Mouse (Mus musculus) kidney, postnatal 0 days (tissue): Measurements from ENCODE around the gene Gm16223. TPM values are rescaled to one million over a fixed set of nuclear protein-coding genes. Genes with fewer than 3 reads are reported as not detected.

Experiments used
- ATAC-seq: fragments of 200-750 bp; cut with Nextera tagmentation; replicated peaks from 2 replicates; pipeline ENCODE4 v1.8.0; 2017; ENCODE audit warnings: low read depth, moderate number of reproducible peaks, moderate TSS enrichment, moderate library complexity; ENCODE audit not compliant: low FRiP score
- DNase-seq: peaks from one replicate; pipeline ENCODE4 v3.0.0-alpha.2; 2016; ENCODE audit warnings: low spot score
- H3K27ac ChIP-seq: fragments of 300-500 bp; sonication (generic); 2 replicates; pipeline ENCODE4 v1.5.1; 2014; ENCODE audit warnings: mild to moderate bottlenecking
- H3K27me3 ChIP-seq: fragments of 300-500 bp; sonication (generic); 2 replicates; pipeline ENCODE4 v1.6.1; 2014; ENCODE audit warnings: low read length, mixed read lengths; ENCODE audit not compliant: insufficient read depth
- H3K36me3 ChIP-seq: fragments of 300-500 bp; sonication (generic); 2 replicates; pipeline ENCODE4 v1.6.1; 2014; ENCODE audit warnings: low read length, mixed read lengths; ENCODE audit not compliant: insufficient read depth
- H3K4me1 ChIP-seq: fragments of 300-500 bp; sonication (generic); replicated peaks from 2 replicates; pipeline ENCODE4 v1.6.1; 2014; ENCODE audit warnings: antibody characterized with exemption, low read length, mixed read lengths; ENCODE audit not compliant: insufficient read depth
- H3K4me2 ChIP-seq: fragments of 300-500 bp; sonication (generic); 2 replicates; pipeline ENCODE4 v1.6.1; 2014; ENCODE audit warnings: mild to moderate bottlenecking, low read length, moderate library complexity, mixed read lengths
- H3K4me3 ChIP-seq: fragments of 300-500 bp; sonication (generic); replicated peaks from 2 replicates; pipeline ENCODE4 v1.5.1; 2014; ENCODE audit warnings: low read depth, low read length
- H3K9ac ChIP-seq: fragments of 300-500 bp; sonication (generic); 2 replicates; pipeline ENCODE4 v1.6.1; 2014; ENCODE audit warnings: low read depth, low read length
- H3K9me3 ChIP-seq: fragments of 300-500 bp; sonication (generic); replicated peaks from 2 replicates; pipeline ENCODE4 v1.6.1; 2016; ENCODE audit warnings: low read length, inconsistent platforms, mixed read lengths
- CTCF ChIP-seq: IDR thresholded peaks from 2 replicates; pipeline ENCODE4 v1.5.1; 2016; ENCODE audit warnings: antibody characterized with exemption, low read depth, mild to moderate bottlenecking, moderate library complexity
- WGBS: fragments of 180-500 bp; shearing (Covaris S2); extraction: QIAGEN DNeasy Blood & Tissue Kit; methylation state at CpG from one replicate; pipeline ENCODE4 v1.1.7; 2014; 5-methylcytosine and 5-hydroxymethylcytosine counted together
- polyA plus RNA-seq: library from polyadenylated mRNA; unstranded; fragments of >200 nt; fragmentation: Nextera tagmentation; extraction: Ambion mirVana; gene quantifications from 2 replicates; pipeline ENCODE4 v1.2.1, GENCODE M21; 2015

Gene Gm16223
- polyA plus RNA-seq, 1 experiment from 2014 or later: not detected

- no peaks in the 10 kb centered on the region for H3K27me3 ChIP-seq
- H3K9ac ChIP-seq: no peak overlapping the region
- H3K27ac ChIP-seq: no peak overlapping the region
- DNase-seq (no peak), ATAC-seq (no peak)
- no peaks in the 10 kb centered on the region for H3K36me3 ChIP-seq
- H3K4me1 ChIP-seq: no peaks in the 10 kb centered on the region
- WGBS: 87% methylated on average over 3 of the region's 3 CpGs
- no peaks in the 10 kb centered on the region for H3K9me3 ChIP-seq
- H3K4me2 ChIP-seq: no peak overlapping the region
- H3K4me3 ChIP-seq: no peak overlapping the region
- no peak for TF ChIP-seq CTCF
Observed at GRCm38 (mm10) chr5:42207456-42208122, 139.8 kb downstream of the Gm16223 start.

- Histone ChIP-seq H3K4me1 (no peaks in the 10 kb centered on the region), H3K27ac (no peak overlapping the region), H3K9me3 (no peaks in the 10 kb centered on the region), H3K27me3 (no peaks in the 10 kb centered on the region), H3K4me2 (no peak overlapping the region), H3K9ac (no peak overlapping the region), H3K4me3 (no peak overlapping the region), H3K36me3 (no peaks in the 10 kb centered on the region)
- no peak for TF ChIP-seq CTCF
- no peak for DNase-seq
- WGBS: 79% methylated on average over 4 of the region's 4 CpGs
- ATAC-seq: no peak
Observed at GRCm38 (mm10) chr5:42211554-42212338, 144.0 kb downstream of the Gm16223 start.

GRCm38 (mm10) chr5:42212353-42212752, 144.6 kb downstream of the Gm16223 start:
- no peak overlapping the region for H3K4me2 ChIP-seq
- H3K27ac ChIP-seq: no peak overlapping the region
- 78% methylated on average over 4 of the region's 4 CpGs for WGBS
- no peak overlapping the region for H3K9ac ChIP-seq
- no peak for ATAC-seq
- H3K27me3 ChIP-seq: no peaks in the 10 kb centered on the region
- DNase-seq: no peak
- H3K4me1 ChIP-seq: no peaks in the 10 kb centered on the region
- no peak overlapping the region for H3K4me3 ChIP-seq
- no peaks in the 10 kb centered on the region for H3K36me3 ChIP-seq
- no peaks in the 10 kb centered on the region for H3K9me3 ChIP-seq
- TF ChIP-seq CTCF: no peak

- Histone ChIP-seq H3K4me1 (no peaks in the 10 kb centered on the region), H3K9me3 (no peaks in the 10 kb centered on the region), H3K27ac (no peak overlapping the region), H3K4me2 (no peak overlapping the region), H3K4me3 (no peak overlapping the region), H3K36me3 (no peaks in the 10 kb centered on the region), H3K9ac (no peak overlapping the region), H3K27me3 (no peaks in the 10 kb centered on the region)
- 84% methylated on average over 1 of the region's 1 CpGs for WGBS
- no peak for DNase-seq
- TF ChIP-seq CTCF: no peak
- no peak for ATAC-seq
Observed at GRCm38 (mm10) chr5:42224840-42225239, 157.1 kb downstream of the Gm16223 start.

- ATAC-seq (no peak), DNase-seq (no peak)
- H3K9me3 ChIP-seq: no peaks in the 10 kb centered on the region
- WGBS: 54% methylated on average over 2 of the region's 2 CpGs
- no peak overlapping the region for H3K9ac ChIP-seq
- TF ChIP-seq CTCF: no peak
- no peak overlapping the region for H3K4me3 ChIP-seq
- H3K27ac ChIP-seq: no peak overlapping the region
- H3K36me3 ChIP-seq: no peaks in the 10 kb centered on the region
- no peak overlapping the region for H3K4me2 ChIP-seq
- no peaks in the 10 kb centered on the region for H3K27me3 ChIP-seq
- no peaks in the 10 kb centered on the region for H3K4me1 ChIP-seq
Observed at GRCm38 (mm10) chr5:42228631-42229030, 160.9 kb downstream of the Gm16223 start.

GRCm38 (mm10) chr5:42239291-42239690, 171.5 kb downstream of the Gm16223 start:
- no peak for DNase-seq

More at GRCm38 (mm10) chr5:42239291-42239690, 171.5 kb downstream of the Gm16223 start:
- Histone ChIP-seq H3K4me3 (no peak overlapping the region), H3K4me1 (no peaks in the 10 kb centered on the region), H3K27ac (no peak overlapping the region), H3K9ac (no peak overlapping the region), H3K36me3 (no peaks in the 10 kb centered on the region), H3K27me3 (no peaks in the 10 kb centered on the region), H3K9me3 (no peaks in the 10 kb centered on the region), H3K4me2 (no peak overlapping the region)
- no peak for TF ChIP-seq CTCF
- ATAC-seq: no peak
- WGBS: 78% methylated on average over 5 of the region's 5 CpGs
